Mouse (Mus musculus): Measurements from ENCODE around the gene Ttc23l. TPM values are rescaled to one million over a fixed set of nuclear protein-coding genes. Genes with fewer than 3 reads are reported as not detected.
"Not testable (repeated sequence)": the region's sequence is repeated elsewhere in the genome, so short reads cannot be mapped to it uniquely, and the experiment has no call there.

The Ttc23l gene
- polyA plus RNA-seq, 1 experiment = 125 TPM

GRCm38 (mm10) chr15:10525896-10526295, 32.6 kb downstream of the Ttc23l start:
- Histone ChIP-seq H3K4me1 (ENCODE audit: control insufficient read depth, insufficient read depth, low read length) (no peaks in the 10 kb centered on the region), H3K27me3 (ENCODE audit: control insufficient read depth, insufficient read depth, low read length) (no peaks in the 10 kb centered on the region), H3K4me3 (ENCODE audit: control insufficient read depth, low read depth, low read length) (no peak overlapping the region), H3K36me3 (ENCODE audit: control insufficient read depth, insufficient read depth, low read length) (no peaks in the 10 kb centered on the region), H3K27ac (ENCODE audit: control insufficient read depth, insufficient read depth, low read depth, low read length) (no peak overlapping the region)
- TF ChIP-seq POLR2A (IDR thresholded peaks at IDR 0.05; ENCODE audit: control insufficient read depth, low read depth, low read length) = no peak

GRCm38 (mm10) chr15:10515166-10515565, 43.3 kb downstream of the Ttc23l start:
- Histone ChIP-seq H3K27me3 (ENCODE audit: control insufficient read depth, insufficient read depth, low read length) (no peaks in the 10 kb centered on the region), H3K36me3 (ENCODE audit: control insufficient read depth, insufficient read depth, low read length) (no peaks in the 10 kb centered on the region), H3K27ac (ENCODE audit: control insufficient read depth, insufficient read depth, low read depth, low read length) (no peak overlapping the region), H3K4me3 (ENCODE audit: control insufficient read depth, low read depth, low read length) (no peak overlapping the region), H3K4me1 (ENCODE audit: control insufficient read depth, insufficient read depth, low read length) (peaks cover 3% of the 10 kb centered on the region; the same call in 1 of the 2 replicates)
- TF ChIP-seq POLR2A (IDR thresholded peaks at IDR 0.05; ENCODE audit: control insufficient read depth, low read depth, low read length) (no peak), CTCF (IDR thresholded peaks at IDR 0.05; ENCODE audit: control insufficient read depth, insufficient read depth, insufficient replicate concordance, low read depth, low read length) (no peak)

GRCm38 (mm10) chr15:10506099-10506498, 52.4 kb downstream of the Ttc23l start:
- Histone ChIP-seq H3K27me3 (ENCODE audit: control insufficient read depth, insufficient read depth, low read length) (no peaks in the 10 kb centered on the region), H3K36me3 (ENCODE audit: control insufficient read depth, insufficient read depth, low read length) (no peaks in the 10 kb centered on the region), H3K4me3 (ENCODE audit: control insufficient read depth, low read depth, low read length) (no peak overlapping the region), H3K4me1 (ENCODE audit: control insufficient read depth, insufficient read depth, low read length) (no peaks in the 10 kb centered on the region), H3K27ac (ENCODE audit: control insufficient read depth, insufficient read depth, low read depth, low read length) (no peak overlapping the region)
- TF ChIP-seq CTCF (IDR thresholded peaks at IDR 0.05; ENCODE audit: control insufficient read depth, insufficient read depth, insufficient replicate concordance, low read depth, low read length) (no peak), POLR2A (IDR thresholded peaks at IDR 0.05; ENCODE audit: control insufficient read depth, low read depth, low read length) (0 out of 2 replicates have a peak, but pooled peaks have one; percentile 19)

GRCm38 (mm10) chr15:10500838-10501719, 57.4 kb downstream of the Ttc23l start:
- H3K27me3 ChIP-seq (ENCODE audit: control insufficient read depth, insufficient read depth, low read length) = no peaks in the 10 kb centered on the region
- H3K4me1 ChIP-seq (ENCODE audit: control insufficient read depth, insufficient read depth, low read length) = no peaks in the 10 kb centered on the region
- no peak overlapping the region for H3K27ac ChIP-seq (ENCODE audit: control insufficient read depth, insufficient read depth, low read depth, low read length)
- TF ChIP-seq CTCF (IDR thresholded peaks at IDR 0.05; ENCODE audit: control insufficient read depth, insufficient read depth, insufficient replicate concordance, low read depth, low read length) = peak; percentile 55; the same call in 1 of the 2 replicates
- no peak for TF ChIP-seq POLR2A (IDR thresholded peaks at IDR 0.05; ENCODE audit: control insufficient read depth, low read depth, low read length)
- no peak overlapping the region for H3K4me3 ChIP-seq (ENCODE audit: control insufficient read depth, low read depth, low read length)
- no peaks in the 10 kb centered on the region for H3K36me3 ChIP-seq (ENCODE audit: control insufficient read depth, insufficient read depth, low read length)

DNA sequence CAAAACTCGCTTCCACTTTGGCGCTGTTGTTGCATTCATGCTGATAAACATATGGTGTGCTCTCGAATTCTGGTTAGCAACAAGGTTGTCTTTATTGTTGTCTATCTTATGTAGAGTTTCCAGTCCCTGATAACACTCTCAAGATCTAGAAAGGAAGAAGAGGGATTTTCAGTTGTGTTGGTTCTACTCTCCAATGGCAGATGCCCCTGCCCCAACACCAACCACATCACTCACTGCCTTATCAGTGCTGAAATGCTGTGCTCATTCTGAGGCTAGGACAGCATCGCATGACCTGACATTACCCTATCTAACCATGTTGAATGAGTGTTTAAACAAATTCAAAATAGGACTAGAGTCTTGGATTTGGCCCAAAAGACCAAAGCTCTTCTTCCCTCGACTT, 58.4 kb downstream of the Ttc23l start:
- no peaks in the 10 kb centered on the region for H3K36me3 ChIP-seq (ENCODE audit: control insufficient read depth, insufficient read depth, low read length)
- H3K27ac ChIP-seq (ENCODE audit: control insufficient read depth, insufficient read depth, low read depth, low read length) = no peak overlapping the region
- no peak overlapping the region for H3K4me3 ChIP-seq (ENCODE audit: control insufficient read depth, low read depth, low read length)
- H3K27me3 ChIP-seq (ENCODE audit: control insufficient read depth, insufficient read depth, low read length) = no peaks in the 10 kb centered on the region
- no peak for TF ChIP-seq POLR2A (IDR thresholded peaks at IDR 0.05; ENCODE audit: control insufficient read depth, low read depth, low read length)
- TF ChIP-seq CTCF (IDR thresholded peaks at IDR 0.05; ENCODE audit: control insufficient read depth, insufficient read depth, insufficient replicate concordance, low read depth, low read length) = no peak
- no peaks in the 10 kb centered on the region for H3K4me1 ChIP-seq (ENCODE audit: control insufficient read depth, insufficient read depth, low read length)

GRCm38 (mm10) chr15:10499593-10499992, 58.9 kb downstream of the Ttc23l start:
- H3K27ac ChIP-seq (ENCODE audit: control insufficient read depth, insufficient read depth, low read depth, low read length) = no peak overlapping the region
- H3K4me1 ChIP-seq (ENCODE audit: control insufficient read depth, insufficient read depth, low read length) = no peaks in the 10 kb centered on the region
- H3K4me3 ChIP-seq (ENCODE audit: control insufficient read depth, low read depth, low read length) = no peak overlapping the region
- TF ChIP-seq POLR2A (IDR thresholded peaks at IDR 0.05; ENCODE audit: control insufficient read depth, low read depth, low read length) (no peak), CTCF (IDR thresholded peaks at IDR 0.05; ENCODE audit: control insufficient read depth, insufficient read depth, insufficient replicate concordance, low read depth, low read length) (no peak)
- H3K36me3 ChIP-seq (ENCODE audit: control insufficient read depth, insufficient read depth, low read length) = no peaks in the 10 kb centered on the region
- H3K27me3 ChIP-seq (ENCODE audit: control insufficient read depth, insufficient read depth, low read length) = no peaks in the 10 kb centered on the region

DNA sequence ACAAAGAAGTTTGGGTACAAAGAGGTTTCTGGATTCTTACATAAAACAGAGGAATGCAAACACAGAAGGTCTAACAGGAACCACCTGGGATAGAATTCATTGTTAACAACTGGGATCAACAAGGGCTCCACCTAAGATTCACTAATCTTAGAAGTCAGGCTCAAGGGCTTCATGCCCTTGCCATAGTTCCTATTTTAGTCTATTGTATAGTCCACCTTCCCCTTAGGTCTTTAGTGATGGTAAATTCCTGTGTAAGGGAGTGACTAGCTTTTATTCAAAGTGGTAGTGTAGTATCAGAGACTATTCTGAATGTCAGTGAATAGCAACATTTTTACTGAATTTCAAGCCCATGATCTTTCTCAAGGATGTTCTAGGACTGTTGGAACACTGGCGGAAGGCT, 61.8 kb downstream of the Ttc23l start:
- H3K4me3 ChIP-seq (ENCODE audit: control insufficient read depth, low read depth, low read length) = not testable (repeated sequence)

More for the DNA sequence above, 61.8 kb downstream of the Ttc23l start:
- not testable (repeated sequence) for H3K27me3 ChIP-seq (ENCODE audit: control insufficient read depth, insufficient read depth, low read length); H3K27ac ChIP-seq (ENCODE audit: control insufficient read depth, insufficient read depth, low read depth, low read length); H3K4me1 ChIP-seq (ENCODE audit: control insufficient read depth, insufficient read depth, low read length); H3K36me3 ChIP-seq (ENCODE audit: control insufficient read depth, insufficient read depth, low read length)
